Mouse (Mus musculus) brain, adult 2 months (tissue): ENCODE results near the gene Fxyd4.

Experiments used
- DNase-seq: peaks from one replicate; pipeline ENCODE4 v3.0.0; 2011; ENCODE audit warnings: low read depth, low spot score

Gene Fxyd4

DNA sequence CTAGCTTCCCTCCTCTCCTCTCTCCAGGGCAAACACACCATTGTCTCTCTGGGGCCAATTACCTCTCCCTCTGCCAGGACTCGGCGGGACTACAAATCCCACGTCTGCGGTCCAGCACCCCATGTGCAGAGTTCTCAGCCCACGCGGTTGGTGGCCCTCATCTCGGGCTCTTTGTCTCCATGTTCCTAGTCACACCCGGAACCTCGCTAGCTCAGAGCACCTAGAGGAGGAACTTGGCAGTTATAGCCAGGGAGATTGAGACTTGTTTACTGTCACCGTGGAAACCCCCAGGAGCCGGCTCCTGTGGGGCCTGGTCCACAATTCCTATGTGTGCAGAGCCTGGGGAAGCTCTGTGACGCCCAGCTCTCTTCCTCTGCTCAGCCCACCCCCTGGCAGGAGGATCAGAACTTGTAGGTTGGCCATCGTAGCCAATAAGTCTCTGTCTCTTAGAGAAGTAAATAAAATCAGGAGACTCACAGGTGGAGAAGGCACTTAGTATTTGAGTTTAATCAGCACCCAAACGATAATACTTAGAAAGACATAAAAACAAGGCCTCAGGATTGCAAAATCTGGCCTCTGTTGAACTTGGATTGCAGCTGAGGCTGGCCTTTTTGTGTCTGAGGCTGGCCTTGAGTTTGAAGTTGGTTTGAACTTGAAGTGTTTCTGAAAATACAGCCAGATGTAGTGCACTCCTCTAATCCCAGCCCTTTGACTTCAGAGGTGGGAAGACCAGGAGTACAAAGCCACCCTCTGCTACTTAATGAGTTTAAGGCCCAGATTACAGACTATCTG is 45.9 kb downstream of the Fxyd4 start:
- DNase-seq: no peak

- DNase-seq: no peak
These were observed 47.2 kb downstream of the Fxyd4 start for GRCm38 (mm10) chr6:117890257-117890656.

DNA sequence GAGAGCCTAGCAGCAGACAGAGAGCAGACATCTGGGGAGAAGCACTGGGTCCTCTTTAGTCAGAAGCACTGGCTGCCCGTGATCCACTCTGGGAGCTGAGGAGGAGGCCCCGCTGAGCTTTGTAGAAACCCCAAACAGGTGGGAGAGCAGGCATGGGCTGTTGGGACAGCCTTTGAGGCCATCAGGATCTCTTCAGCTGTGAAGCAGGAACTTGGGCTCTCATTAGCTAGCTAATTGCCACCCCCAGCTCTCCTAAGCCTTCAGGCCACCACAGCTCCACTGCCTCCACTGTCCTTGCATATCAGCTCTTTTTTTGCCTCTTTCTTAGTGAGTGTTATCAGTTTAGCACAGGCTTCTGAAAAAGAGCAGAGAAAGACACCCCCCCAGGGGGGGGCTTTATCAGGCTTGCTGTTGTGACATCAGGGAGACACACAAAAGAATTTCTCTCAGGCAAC is 48.8 kb downstream of the Fxyd4 start:
- no peak for DNase-seq

DNA sequence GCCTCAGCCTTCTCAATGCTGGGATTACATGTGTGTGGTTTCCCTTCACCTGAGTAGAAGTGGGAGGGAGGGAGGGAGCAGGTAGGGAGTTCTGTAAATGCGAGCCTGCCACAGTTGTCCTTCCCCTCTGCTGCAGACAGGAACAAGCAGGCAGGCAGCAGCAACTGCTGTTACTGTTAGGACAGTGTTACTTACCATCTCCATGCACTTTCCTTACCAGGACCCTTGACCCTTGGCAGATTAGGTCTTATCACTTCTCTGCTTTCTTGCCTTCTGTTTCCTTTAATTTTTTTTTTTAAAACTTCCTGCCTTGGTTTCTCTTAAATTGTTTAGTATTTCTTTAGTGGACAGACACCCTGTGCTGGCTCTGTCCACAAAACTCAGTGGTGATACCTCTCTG is 49.5 kb downstream of the Fxyd4 start:
- DNase-seq: no peak

- no peak for DNase-seq
These were observed 51.5 kb downstream of the Fxyd4 start for GRCm38 (mm10) chr6:117885943-117886342.
